Mouse (Mus musculus): ENCODE data around the gene Nxnl1. TPM values are rescaled to one million over a fixed set of nuclear protein-coding genes. Genes with fewer than 3 reads are reported as not detected.
A peak's percentile ranks its signal among the peaks of the same experiment; 100 is the strongest.
"Not testable (repeated sequence)": the region's sequence is repeated elsewhere in the genome, so short reads cannot be mapped to it uniquely, and the experiment has no call there.

Gene Nxnl1
- polyA plus RNA-seq, 1 experiment from 2014 or later, result 0.14 TPM

- H3K9me3 ChIP-seq (replicated peaks), result no peaks in the 10 kb centered on the region
- WGBS (ENCODE audit: insufficient replicate concordance), result 20% methylated on average over 11 of the region's 11 CpGs
- H3K36me3 ChIP-seq, result no peaks in the 10 kb centered on the region
- H3K4me2 ChIP-seq, result no peak overlapping the region
- H3K9ac ChIP-seq, result no peak overlapping the region
- H3K27me3 ChIP-seq, result peaks cover 36% of the 10 kb centered on the region
- 0 out of 2 replicates have a peak, but pooled peaks cover 23% of the 10 kb centered on the region for H3K4me1 ChIP-seq (replicated peaks)
- peak; percentile 56; the same call in 1 of the 2 replicates for ATAC-seq (ENCODE audit: low read depth)
- no peak overlapping the region for H3K4me3 ChIP-seq (replicated peaks)
- H3K27ac ChIP-seq, result peak overlapping the region; percentile 60; the same call in 1 of the 2 replicates
- DNase-seq, result no peak
These were observed 37.9 kb downstream of the Nxnl1 start for GRCm38 (mm10) chr8:71528362-71529073.

GRCm38 (mm10) chr8:71527162-71527870, 39.1 kb downstream of the Nxnl1 start:
- Histone ChIP-seq H3K9ac (no peak overlapping the region), H3K4me1 (replicated peaks) (0 out of 2 replicates have a peak, but pooled peaks cover 23% of the 10 kb centered on the region), H3K4me2 (no peak overlapping the region), H3K36me3 (no peaks in the 10 kb centered on the region), H3K27ac (no peak overlapping the region; the same call in 1 of the 2 replicates), H3K4me3 (replicated peaks) (no peak overlapping the region), H3K27me3 (peaks cover 38% of the 10 kb centered on the region), H3K9me3 (replicated peaks) (no peaks in the 10 kb centered on the region)
- DNase-seq (no peak), ATAC-seq (ENCODE audit: low read depth) (no peak)
- 50% methylated on average over 3 of the region's 3 CpGs for WGBS (ENCODE audit: insufficient replicate concordance)

- peak overlapping the region; percentile 24; the same call in 1 of the 2 replicates for H3K27ac ChIP-seq
- ATAC-seq (ENCODE audit: low read depth), result no peak
- WGBS (ENCODE audit: insufficient replicate concordance), result 10% methylated on average over 6 of the region's 6 CpGs
These were observed 40.1 kb downstream of the Nxnl1 start for GRCm38 (mm10) chr8:71526272-71526671.

GRCm38 (mm10) chr8:71525226-71526050, 41.0 kb downstream of the Nxnl1 start, which contains the start of gene Ccdc194:
Gene Ccdc194, minus strand, starts transcription at chr8:71525711.
- no peak within 1 kb of the TSS for H3K9ac ChIP-seq
- 35% methylated on average over 46 of the region's 46 CpGs for WGBS (ENCODE audit: insufficient replicate concordance)

More at GRCm38 (mm10) chr8:71526272-71526671, 40.1 kb downstream of the Nxnl1 start:
- peaks cover 26% of the 10 kb centered on the region for H3K4me1 ChIP-seq (replicated peaks)
- H3K27me3 ChIP-seq, result peaks cover 38% of the 10 kb centered on the region
- H3K4me3 ChIP-seq (replicated peaks), result no peak overlapping the region
- no peaks in the 10 kb centered on the region for H3K36me3 ChIP-seq
- no peak overlapping the region for H3K9ac ChIP-seq
- DNase-seq, result no peak
- no peak overlapping the region for H3K4me2 ChIP-seq
- H3K9me3 ChIP-seq (replicated peaks), result no peaks in the 10 kb centered on the region

GRCm38 (mm10) chr8:71521634-71522033, 44.8 kb downstream of the Nxnl1 start:
- Histone ChIP-seq H3K4me2 (no peak overlapping the region), H3K4me3 (replicated peaks) (no peak overlapping the region), H3K27me3 (peaks cover 24% of the 10 kb centered on the region), H3K4me1 (replicated peaks) (peaks cover 17% of the 10 kb centered on the region), H3K9me3 (replicated peaks) (no peaks in the 10 kb centered on the region), H3K36me3 (no peaks in the 10 kb centered on the region), H3K9ac (no peak overlapping the region), H3K27ac (no peak overlapping the region)
- WGBS (ENCODE audit: insufficient replicate concordance), result 4% methylated on average over 17 of the region's 17 CpGs
- peak; percentile 84 for DNase-seq
- ATAC-seq (ENCODE audit: low read depth), result peak; percentile 82

More at GRCm38 (mm10) chr8:71525226-71526050, 41.0 kb downstream of the Nxnl1 start, which contains the start of gene Ccdc194:
- ATAC-seq (ENCODE audit: low read depth) (no peak), DNase-seq (no peak)
- no peak within 1 kb of the TSS for H3K4me3 ChIP-seq (replicated peaks)
- no peaks in the 10 kb centered on the region for H3K36me3 ChIP-seq
- H3K27ac ChIP-seq, result peak within 1 kb of the TSS; percentile 27; the same call in 1 of the 2 replicates
- no peak within 1 kb of the TSS for H3K4me2 ChIP-seq
- no peaks in the 10 kb centered on the region for H3K9me3 ChIP-seq (replicated peaks)
- peaks cover 26% of the 10 kb centered on the region for H3K4me1 ChIP-seq (replicated peaks)
- H3K27me3 ChIP-seq, result peaks cover 38% of the 10 kb centered on the region

- ATAC-seq (ENCODE audit: low read depth); H3K36me3 ChIP-seq; H3K4me3 ChIP-seq (replicated peaks); H3K4me2 ChIP-seq; H3K9me3 ChIP-seq (replicated peaks); H3K27me3 ChIP-seq; H3K27ac ChIP-seq; DNase-seq; H3K4me1 ChIP-seq (replicated peaks); H3K9ac ChIP-seq: not testable (repeated sequence)
- 21% methylated on average over 10 of the region's 10 CpGs for WGBS (ENCODE audit: insufficient replicate concordance)
These were observed 47.2 kb downstream of the Nxnl1 start for GRCm38 (mm10) chr8:71519037-71519825.

GRCm38 (mm10) chr8:71516786-71517185, 49.6 kb downstream of the Nxnl1 start:
- Histone ChIP-seq H3K9me3 (replicated peaks) (no peaks in the 10 kb centered on the region), H3K36me3 (no peaks in the 10 kb centered on the region), H3K27me3 (no peaks in the 10 kb centered on the region), H3K4me1 (replicated peaks) (peaks cover 19% of the 10 kb centered on the region), H3K4me3 (replicated peaks) (no peak overlapping the region), H3K27ac (no peak overlapping the region), H3K4me2 (no peak overlapping the region), H3K9ac (no peak overlapping the region)
- DNase-seq, result no peak
- WGBS (ENCODE audit: insufficient replicate concordance), result 39% methylated on average over 6 of the region's 6 CpGs
- ATAC-seq (ENCODE audit: low read depth), result no peak

- no peak overlapping the region for H3K9ac ChIP-seq
- H3K9me3 ChIP-seq (replicated peaks), result no peaks in the 10 kb centered on the region
- no peak overlapping the region for H3K4me2 ChIP-seq
- H3K4me1 ChIP-seq (replicated peaks), result peaks cover 25% of the 10 kb centered on the region
- H3K36me3 ChIP-seq, result no peaks in the 10 kb centered on the region
- no peak for DNase-seq
- whole genome bisulfite sequencing (ENCODE audit: insufficient replicate concordance), result 57% methylated on average over 5 of the region's 5 CpGs
- peaks cover 11% of the 10 kb centered on the region for H3K27me3 ChIP-seq
- ATAC-seq (ENCODE audit: low read depth), result no peak
- H3K27ac ChIP-seq, result no peak overlapping the region
- no peak overlapping the region for H3K4me3 ChIP-seq (replicated peaks)
These were observed 51.4 kb downstream of the Nxnl1 start for GRCm38 (mm10) chr8:71515043-71515442.

- no peak for ATAC-seq (ENCODE audit: low read depth)
- H3K9me3 ChIP-seq (replicated peaks), result no peaks in the 10 kb centered on the region
- peaks cover 28% of the 10 kb centered on the region for H3K4me1 ChIP-seq (replicated peaks)
- no peaks in the 10 kb centered on the region for H3K36me3 ChIP-seq
- H3K27me3 ChIP-seq, result peaks cover 27% of the 10 kb centered on the region
- no peak overlapping the region for H3K27ac ChIP-seq
- WGBS (ENCODE audit: insufficient replicate concordance), result 34% methylated on average over 14 of the region's 15 CpGs
- no peak overlapping the region for H3K4me3 ChIP-seq (replicated peaks)
- no peak overlapping the region for H3K9ac ChIP-seq
- no peak overlapping the region for H3K4me2 ChIP-seq
- no peak for DNase-seq
These were observed 53.2 kb downstream of the Nxnl1 start for GRCm38 (mm10) chr8:71513018-71513754.

GRCm38 (mm10) chr8:71511644-71512043, 54.8 kb downstream of the Nxnl1 start, which contains the start of gene Plvap:
Gene Plvap, minus strand, starts transcription at chr8:71511752.
- Histone ChIP-seq H3K27ac (peak within 1 kb of the TSS; percentile 58), H3K4me3 (replicated peaks) (peak within 1 kb of the TSS; percentile 47), H3K27me3 (peaks cover 43% of the 10 kb centered on the region), H3K4me1 (replicated peaks) (peaks cover 40% of the 10 kb centered on the region), H3K9ac (peak within 1 kb of the TSS; percentile 43), H3K4me2 (peak within 1 kb of the TSS; percentile 66), H3K9me3 (replicated peaks) (no peaks in the 10 kb centered on the region), H3K36me3 (no peaks in the 10 kb centered on the region)
- DNase-seq, result peak; percentile 72
- 6% methylated on average over 14 of the region's 14 CpGs for WGBS (ENCODE audit: insufficient replicate concordance)
- peak; percentile 90 for ATAC-seq (ENCODE audit: low read depth)
